Mouse (Mus musculus) right cerebral cortex, postnatal 25 days (tissue): ENCODE data around the gene Wnt9a.
"Not testable (repeated sequence)": the region's sequence is repeated elsewhere in the genome, so short reads cannot be mapped to it uniquely, and the experiment has no call there.

Experiments
- DNase-seq: peaks from one replicate; pipeline ENCODE4 v3.0.0; 2022

Gene Wnt9a

GRCm38 (mm10) chr11:59337955-59338735, 31.4 kb downstream of the Wnt9a start:
- no peak for DNase-seq

- DNase-seq: peak; percentile 66
Observed at GRCm38 (mm10) chr11:59338736-59339120, 32.0 kb downstream of the Wnt9a start.

DNA sequence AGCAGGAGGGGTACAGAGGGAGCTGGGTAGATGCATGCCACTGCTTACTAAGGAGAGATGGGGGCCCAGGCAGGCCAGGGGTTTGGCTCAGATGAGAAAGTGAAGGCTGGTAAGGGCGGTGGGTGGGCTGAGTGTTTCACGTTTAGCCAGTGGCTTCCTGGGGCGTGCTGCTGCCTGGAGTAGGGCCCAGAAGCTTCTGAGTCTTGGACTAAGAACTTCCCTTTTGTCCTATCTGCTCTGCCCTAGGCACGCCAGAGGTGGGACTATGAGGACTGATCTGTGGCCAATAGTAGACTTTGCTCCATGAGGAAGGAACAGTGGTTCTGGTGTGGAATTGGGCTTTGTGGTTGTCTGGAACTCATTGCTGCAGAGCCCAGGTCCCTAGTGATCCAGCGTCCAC, 36.2 kb downstream of the Wnt9a start:
- no peak for DNase-seq

DNA sequence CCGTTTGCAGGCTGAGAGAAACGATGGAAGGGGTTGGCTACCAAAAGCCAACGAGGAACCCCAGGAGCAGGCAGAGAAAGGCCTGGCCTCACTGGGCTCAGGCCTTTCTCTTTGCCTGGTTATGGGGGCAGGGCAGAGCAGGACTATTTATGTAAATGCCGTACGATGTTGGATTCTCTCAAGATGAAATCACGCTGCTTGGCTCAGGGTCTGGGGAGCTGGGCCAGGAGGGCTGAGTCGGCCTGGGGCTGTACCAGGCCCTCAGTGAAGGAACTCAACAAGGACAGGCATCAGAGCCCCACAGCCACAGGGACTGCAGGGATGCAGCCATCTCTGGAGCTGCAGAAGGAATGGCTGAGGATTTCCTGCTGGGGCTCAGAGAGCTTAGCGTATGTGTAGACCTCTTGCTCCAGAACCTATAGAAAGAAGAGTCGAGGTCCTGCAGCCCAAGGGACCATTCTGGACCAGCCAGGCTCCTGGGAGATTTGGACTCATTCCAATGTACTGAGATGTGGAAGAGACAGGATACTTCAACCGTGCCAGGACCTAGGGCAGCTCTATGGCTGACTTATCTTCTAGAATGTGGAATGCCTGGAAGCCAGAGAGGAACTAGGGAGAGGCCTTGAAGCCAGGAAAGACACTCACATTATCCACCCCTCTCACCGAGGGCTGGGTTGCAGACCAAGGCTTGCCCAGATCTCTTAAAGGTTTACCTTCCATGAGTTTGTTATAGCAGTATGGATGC, 39.6 kb downstream of the Wnt9a start:
- DNase-seq: no peak

DNA sequence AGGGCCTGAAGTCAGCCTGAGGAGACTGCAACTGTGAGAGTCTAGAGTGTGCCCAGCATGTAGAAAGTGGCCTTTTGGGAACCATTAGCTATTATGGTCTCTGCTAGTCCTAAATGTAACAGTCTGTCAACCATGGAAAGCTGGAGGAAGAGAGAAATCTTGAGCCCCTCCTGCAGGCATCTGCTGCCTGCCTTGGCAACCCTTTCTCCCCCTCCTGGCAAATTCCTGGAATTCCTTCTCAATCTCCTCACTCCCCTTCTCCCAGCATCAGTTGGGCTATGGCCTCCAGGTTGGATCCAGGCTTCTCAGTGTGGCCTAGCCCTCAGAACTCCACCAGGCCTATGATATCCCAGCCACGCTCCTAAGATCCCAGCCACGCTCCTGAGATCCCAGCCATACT, 43.6 kb downstream of the Wnt9a start:
- DNase-seq: no peak

DNA sequence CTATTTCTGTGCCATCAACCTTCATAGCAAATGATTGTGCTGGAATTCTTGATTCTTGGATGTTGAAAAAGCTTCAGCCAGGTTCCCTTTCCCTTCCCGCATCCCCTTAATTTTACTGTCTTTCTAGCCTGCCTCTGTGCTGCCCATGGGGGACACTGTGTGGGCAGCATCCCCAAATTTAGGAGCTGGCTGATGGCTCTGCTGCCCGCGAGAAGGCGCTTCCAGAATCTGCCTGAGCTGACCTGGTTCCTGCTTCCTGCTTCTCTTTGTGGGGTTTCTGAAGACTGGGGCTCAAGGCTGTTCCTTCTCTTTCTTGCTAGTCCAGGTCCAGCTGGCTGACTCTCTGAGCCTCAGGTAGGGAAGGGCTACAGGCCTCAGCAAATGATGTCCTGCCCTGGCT, 48.1 kb downstream of the Wnt9a start:
- DNase-seq: no peak

DNA sequence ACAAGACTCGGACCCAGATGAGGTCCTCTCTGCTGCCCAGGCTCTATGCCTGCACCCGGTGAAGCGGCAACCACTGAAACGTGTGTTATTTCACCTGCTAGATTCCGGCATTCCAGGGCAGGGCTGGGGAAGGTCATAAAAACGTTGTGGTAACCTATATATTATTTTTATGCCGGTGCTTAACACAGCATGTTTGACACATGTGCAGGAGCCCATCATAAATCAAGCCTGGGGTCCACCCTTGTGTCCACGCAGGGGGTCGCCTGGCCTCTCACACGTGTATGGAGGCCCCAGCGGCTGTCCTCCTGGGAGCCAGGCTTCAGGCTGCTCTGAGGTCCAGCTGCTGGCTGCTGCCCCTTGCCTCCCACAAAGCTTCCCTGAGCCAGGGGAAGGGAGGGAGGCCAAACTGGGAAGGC, 50.2 kb downstream of the Wnt9a start:
- no peak for DNase-seq

DNA sequence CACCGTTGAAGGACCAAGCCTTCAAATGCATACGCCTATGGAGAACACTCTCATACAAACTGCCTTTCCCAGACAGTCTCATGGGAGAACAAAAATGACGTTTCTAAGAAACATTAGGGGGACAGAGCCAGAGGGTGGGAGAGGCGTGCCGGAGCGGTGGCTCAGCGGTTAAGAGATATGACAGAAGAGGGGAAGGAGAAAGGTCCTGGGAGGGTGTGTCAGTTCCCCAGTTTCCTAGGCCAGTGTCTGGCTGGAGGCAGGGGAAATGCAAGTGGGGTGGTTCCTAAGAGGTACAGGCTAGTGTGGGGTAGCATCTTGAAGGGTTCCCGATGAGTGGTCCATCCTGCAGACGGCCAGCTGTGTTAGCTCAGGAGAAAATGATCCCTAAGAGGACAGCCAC, 54.6 kb downstream of the Wnt9a start:
- no peak for DNase-seq

- DNase-seq: no peak
Observed at GRCm38 (mm10) chr11:59364007-59364406, 57.3 kb downstream of the Wnt9a start.

DNA sequence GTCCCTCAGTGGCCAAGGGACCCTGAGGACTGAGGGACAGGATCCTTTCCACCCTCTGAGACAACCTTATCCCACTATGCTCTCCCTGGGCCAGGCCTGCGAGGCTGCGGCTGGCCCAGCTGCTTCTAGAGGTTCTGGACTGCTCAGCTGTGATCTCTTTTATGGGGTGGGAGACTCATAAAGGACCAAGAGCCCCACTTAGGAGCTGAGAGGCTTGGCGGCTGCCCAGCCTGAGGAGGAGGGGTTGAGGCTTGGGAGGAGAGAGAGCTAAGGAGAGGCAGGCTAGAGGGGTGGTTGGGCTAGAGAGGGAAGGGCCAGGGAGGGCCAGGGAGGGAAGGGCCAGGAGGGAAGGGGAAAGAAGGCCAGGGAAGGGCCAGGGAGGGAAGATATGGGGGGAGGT, 57.7 kb downstream of the Wnt9a start:
- DNase-seq: no peak

GRCm38 (mm10) chr11:59366031-59366430, 59.3 kb downstream of the Wnt9a start:
- no peak for DNase-seq

DNA sequence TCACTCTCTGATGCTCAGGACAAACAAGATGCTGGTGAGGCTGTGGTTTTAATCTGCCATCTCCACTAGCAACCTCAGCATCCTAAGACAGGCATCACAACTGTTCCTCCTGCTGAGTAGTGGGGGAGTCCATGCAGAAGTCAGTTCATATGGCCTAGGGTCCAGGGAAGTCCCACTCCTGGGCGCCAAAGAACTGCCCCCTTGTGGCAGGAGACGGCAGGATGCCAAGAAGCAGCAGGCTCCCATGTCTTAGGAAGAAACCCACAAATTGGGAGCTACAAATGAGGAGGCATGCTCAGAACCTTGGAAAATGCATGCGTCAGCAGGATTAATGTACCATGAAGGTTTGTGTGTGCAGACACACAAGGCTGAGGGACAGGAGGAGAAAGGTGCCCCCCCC, 59.9 kb downstream of the Wnt9a start:
- no peak for DNase-seq

GRCm38 (mm10) chr11:59367955-59368354, 61.2 kb downstream of the Wnt9a start:
- DNase-seq: not testable (repeated sequence)

DNA sequence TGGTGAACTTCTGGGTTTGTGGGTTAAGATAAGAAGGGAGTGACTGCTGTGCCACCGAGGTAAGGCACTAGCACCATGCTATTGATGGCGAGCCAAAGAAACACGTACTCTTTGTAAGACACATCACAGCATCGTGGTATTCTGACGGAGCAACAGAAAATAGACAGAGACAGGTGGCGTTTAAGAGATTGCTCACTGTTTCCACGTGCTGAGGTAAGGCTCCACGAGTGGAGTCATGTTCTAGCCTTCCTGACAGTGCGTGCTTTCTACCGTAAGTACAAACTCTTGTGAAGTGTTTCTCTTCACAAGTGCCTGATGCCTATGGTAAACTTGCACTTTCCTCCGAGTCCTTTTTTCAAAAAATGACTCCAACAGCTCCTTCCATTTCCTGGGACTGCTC, 63.1 kb downstream of the Wnt9a start:
- DNase-seq: no peak

GRCm38 (mm10) chr11:59375475-59375874, 68.7 kb downstream of the Wnt9a start, which contains the start of gene Prss38:
TSS of gene Prss38 (minus strand) at chr11:59375657.
- no peak for DNase-seq

GRCm38 (mm10) chr11:59377999-59378398, 71.3 kb downstream of the Wnt9a start:
- DNase-seq: no peak

- DNase-seq: no peak
Observed at GRCm38 (mm10) chr11:59379547-59379946, 72.8 kb downstream of the Wnt9a start.
